Mouse (Mus musculus) retina, postnatal 1 day (tissue): ENCODE results near the gene Snai1.

ENCODE experiments used
- DNase-seq: peaks from one replicate; pipeline ENCODE4 v3.0.0-alpha.2; 2012

Snai1 gene

DNA sequence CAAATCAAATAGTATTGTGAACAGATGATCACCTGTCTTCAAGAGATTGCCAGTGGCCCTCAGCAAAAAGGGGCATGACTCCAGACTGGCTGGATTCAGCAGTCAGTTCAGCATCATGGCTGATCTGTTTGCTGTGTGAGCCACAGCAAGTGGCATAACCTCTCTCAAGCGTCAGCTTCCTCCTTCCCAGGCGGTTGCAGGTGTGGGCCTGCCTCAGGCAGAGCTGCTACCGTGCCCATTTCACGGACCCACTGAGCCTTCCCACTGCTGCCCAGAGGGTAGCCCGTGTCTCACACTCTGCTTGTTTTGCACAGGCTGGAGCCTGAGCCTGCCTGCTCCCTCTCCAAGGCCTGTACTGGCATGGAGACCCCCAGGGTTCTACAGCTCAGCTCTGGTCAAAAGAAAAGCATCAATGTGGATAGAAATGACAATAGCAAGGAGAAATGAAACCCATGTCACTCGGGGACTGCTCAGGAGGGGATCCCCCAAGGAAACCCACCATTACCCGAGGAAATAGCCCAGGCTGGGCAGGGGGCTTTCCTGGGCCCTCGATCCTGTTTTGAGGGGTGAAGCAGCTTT, 13.4 kb downstream of the Snai1 start:
- no peak for DNase-seq

DNA sequence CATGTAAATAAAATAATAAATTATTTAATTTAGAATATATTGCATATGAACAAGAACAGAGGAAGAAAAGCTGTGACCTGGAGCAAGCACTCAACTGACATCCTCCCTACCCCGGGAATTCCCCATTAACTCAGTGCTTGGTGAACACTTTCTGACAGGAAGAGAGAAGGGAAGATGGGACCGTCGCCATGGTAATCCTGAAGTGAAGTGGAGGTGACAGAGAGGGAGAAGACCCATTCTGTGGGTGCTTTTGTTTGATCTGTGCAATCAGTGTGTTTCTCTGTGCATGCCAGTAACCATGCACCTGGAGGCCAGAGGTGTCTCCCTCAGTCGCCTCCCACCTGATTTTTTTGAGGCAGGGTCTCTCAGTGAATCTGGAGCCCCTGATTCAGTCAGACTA, 14.3 kb downstream of the Snai1 start:
- DNase-seq: no peak

DNA sequence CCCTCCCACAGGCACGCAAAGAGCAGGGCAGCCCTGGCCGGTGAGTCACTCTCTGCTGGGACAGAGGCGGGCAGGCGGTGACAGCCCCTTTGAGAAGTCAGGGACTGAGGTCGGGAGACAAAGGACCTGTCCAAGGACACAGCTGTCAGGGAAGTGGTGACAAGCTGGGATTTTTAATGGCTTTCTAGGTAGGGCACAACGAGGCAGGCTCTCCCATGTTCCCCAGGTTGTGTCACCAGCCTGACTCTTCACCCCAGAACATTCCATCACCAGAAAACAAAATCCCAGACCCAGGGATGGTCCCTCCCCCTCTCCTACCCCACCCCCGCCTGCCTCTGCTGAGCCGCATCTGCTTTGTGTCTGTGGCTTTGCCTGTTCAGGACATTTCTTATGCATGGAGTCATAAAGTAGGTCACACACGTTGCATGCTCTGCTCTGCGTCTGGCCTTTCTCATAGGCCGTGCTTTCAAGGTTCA, 15.0 kb downstream of the Snai1 start:
- peak; percentile 56 for DNase-seq

DNA sequence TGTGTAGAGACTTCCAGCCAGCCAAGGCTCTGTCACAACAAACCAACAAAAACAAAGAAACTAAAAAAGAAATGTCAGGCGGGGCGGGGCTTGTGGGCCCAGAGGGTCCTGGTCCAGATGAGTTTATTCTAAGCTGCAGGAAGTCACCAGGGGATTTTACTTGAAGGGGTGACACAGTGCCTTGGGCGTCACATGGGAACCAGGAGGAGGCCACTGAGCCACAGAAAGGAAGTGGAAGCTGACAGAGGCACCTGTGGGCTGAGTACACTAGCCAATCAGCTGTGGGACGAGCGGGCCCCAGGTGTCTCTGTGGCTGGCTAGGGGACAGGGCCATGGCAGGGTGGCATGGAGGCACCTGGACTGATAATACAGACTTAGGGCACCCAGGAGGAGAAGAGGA, 17.8 kb downstream of the Snai1 start:
- DNase-seq: no peak

DNA sequence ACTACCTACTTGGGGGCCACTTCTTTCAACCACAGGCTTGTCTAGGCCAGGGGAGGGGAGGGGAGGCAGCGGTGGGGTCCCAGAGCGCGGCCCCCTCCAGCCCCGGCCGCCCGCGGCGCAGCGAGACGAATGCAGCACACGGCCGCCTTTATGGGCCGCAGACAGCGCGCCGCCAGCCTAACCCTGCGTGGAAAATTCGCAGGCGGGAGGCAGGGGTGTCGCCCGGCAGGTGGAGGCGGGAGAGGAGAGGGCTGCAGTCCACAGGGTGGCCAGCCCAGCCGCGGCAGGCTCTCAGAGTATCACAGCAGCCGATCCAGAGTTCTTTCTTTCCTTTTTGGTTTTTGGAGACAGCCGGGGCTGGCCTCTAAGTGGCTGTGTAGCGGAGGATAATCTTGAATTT, 21.4 kb downstream of the Snai1 start:
- DNase-seq: peak; percentile 42

DNA sequence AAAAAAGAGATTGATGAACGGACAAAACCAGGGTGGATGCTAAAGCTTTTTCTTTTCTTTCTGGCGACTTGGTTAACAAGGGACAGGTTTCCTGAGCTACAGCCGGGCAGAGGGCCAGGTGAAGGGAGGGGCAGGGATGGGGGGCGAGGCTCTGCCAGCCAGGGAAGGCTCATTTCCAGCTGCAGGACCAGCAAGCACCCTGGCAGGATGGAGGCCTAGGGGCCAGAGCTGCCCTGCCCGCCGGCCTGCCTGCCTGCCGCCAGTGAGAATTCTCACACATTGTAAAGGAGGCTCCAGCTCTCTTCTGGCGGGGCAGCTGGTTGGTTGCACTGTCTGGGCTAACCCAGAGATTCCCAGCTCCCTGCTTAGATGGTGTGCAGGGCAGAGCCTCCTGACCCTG, 24.1 kb downstream of the Snai1 start:
- no peak for DNase-seq

DNA sequence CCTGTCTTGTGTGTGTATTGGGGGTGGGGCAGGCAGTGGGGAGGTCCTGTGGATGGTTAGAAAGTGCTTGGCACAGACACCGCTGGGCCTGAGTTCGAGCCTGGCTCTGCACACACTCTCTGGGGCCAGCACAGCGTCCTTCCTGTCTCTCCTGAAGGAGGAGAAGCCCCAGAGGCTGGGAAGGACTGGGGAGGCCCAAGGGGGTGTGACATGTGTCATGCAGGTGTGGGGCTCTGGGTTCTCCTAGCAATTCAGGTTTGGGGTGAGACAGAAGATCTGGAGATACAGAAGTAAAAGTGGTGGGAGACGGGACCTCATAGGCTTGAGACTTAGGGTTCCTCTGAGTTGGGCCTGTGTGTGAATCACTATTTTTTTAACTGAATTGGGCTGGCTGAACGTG, 25.0 kb downstream of the Snai1 start:
- no peak for DNase-seq

DNA sequence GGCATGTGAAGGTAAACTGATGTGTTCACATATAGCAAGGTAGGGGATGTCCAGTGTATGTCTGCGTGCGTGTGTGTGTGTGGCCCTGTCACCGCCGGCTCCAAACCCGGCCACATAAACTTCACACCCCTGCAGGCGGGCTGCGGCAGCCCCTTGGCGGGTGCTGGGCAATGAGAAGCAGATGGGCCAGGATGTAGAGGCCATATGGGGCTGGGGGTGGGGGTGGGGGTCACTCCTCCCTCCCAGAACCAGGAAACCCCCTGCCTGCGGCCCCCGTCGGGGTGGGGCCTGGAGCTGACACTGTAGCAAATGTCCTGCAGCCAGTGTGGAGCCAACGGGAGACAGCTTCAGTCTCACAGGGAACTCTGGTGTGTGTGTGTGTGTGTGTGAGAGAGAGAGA, 25.7 kb downstream of the Snai1 start:
- DNase-seq: no peak

DNA sequence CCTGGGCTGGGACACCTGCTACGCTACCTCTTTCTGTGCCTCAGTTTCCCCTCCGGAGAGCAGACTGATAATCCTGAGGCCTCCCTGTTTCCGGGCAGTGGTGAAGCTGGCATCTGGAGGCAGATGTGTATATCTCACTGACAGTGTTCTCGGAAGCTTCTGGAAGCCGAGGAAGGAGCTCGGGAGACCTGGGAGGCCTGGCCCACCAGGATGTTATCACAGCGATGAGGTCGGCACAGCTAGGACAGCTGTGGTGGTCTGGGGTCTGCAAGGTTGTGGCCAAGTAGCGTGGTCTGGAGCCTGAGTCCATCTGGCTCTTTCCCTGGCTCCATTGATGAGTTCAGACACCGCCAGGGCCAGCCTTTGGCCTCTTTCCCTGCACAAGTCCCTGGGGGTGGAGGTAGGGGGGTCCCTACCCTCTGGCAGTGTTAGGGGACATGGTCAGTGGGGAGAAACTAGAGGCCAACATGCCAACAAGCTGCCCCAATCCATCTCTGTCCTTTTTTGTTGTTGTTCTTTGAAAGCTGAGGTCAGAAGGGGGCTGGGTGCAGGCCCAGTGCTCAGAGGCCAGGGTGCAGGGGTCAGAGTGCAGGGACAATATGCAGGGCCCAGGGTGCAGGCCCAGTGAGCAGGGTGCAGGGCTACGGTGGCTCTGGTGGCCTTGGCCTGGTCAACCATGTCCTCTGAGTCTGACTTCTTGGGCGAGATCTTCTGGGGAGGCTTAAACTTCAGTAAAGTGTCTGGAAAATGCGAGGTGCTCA, 26.7 kb downstream of the Snai1 start:
- no peak for DNase-seq

DNA sequence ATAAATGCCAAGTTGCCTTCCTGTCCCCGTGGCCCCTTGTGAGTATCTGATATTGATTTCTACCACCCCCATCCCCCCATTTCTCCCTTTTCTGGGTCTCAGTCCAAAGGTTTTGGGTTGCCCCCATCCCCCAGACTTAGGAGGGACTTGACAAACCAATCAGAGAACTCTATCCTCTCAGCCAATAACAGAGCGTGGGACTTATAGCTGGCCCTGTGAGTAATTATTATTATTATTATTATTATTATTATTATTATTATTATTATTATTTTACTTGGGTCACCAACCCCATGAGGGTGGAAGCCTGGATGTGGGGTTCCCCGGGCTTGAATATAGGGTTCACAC, 27.3 kb downstream of the Snai1 start:
- no peak for DNase-seq

DNA sequence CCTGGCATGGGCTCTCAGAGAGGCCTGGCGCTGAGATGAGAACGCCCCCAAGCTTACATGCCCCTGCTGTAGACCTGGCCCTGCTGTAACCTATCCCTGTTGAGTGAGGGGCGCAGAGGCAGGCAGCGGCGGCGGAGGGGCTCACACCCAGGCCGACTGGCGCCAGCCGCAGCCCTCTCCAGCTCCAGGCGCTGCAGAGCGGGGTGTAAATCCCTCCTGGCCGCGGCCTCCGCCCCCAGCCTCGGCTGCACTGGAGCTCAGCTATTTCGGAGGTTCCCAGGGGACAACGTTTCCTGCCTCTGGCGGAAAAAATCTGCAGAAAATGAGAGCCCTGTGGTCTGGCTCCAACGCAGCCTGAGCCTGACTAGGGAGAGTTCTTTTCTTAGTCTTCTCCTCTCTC, 27.7 kb downstream of the Snai1 start:
- no peak for DNase-seq

DNA sequence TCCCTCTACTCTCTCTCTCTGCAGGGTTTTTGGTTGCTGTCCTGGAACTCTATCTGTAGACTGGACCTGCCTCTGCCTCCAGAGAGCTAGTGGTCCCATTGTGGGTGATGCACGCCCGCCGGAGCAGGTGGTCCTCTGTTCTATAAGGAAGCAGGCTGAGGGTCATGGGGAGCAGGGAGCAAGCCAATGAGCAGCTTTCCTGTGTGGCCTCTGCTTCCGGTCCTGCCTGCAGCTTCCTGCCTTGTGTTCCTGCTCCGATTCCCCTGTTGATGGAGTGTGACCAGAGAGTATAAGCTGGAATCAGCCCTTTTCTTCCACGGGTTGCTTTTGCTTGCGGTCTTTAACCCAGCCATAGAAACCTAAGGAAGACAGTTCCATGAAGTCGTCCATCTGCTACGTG, 30.1 kb downstream of the Snai1 start:
- DNase-seq: no peak

DNA sequence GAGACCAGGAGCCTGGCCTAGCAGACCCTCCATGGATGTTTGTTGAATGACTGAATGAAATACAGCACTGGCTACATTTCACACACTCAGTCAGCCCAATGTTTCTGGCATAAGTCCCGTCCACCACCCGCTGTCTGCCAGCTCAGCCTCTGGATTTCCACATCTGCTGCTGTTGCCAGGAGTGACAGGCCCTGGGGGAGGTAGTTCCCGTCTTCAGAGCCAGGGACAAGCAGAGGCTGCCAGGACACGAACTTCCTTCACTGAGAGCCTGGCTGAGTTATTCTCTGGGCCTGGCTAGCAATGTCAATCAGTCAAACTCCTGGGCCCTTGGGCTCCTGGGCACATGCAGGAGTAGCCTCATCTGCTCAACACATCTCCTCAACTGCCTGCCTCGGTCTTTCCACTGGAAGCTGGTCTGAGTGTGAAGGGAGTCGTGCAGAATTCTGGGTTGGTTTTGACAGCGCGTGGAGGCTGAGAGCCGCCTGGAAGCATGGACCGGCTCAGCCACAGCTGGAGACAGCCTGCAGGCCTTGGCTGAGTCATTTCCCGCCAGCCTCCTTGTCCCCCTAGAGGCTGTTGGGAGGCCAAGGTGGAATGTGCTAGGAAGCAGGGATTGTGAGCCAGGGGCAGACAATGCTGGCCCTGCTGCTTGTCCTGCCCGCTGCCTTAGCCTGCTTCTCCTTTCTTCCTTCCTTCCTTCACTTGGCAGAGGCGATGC, 32.1 kb downstream of the Snai1 start:
- no peak for DNase-seq

DNA sequence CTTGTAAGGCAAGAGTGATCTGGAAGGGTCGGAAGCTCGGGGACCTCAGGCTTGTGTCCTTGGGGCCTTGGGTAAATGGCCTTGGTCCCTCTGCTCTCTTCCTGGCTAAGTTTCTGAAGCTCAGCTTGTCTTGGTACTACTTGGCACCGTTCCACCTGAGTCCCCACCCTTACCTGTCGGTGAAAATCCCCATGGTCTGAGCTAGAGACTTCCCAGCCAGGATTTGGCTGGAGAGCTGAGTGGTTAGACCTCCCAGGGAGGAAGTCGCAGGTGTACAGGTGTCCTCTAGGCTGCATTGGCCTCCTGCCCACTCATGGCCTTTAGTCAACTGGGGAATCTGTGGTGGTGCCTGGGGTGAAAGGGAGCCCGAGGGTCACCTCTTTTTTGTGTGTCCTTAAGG, 32.8 kb downstream of the Snai1 start:
- no peak for DNase-seq

DNA sequence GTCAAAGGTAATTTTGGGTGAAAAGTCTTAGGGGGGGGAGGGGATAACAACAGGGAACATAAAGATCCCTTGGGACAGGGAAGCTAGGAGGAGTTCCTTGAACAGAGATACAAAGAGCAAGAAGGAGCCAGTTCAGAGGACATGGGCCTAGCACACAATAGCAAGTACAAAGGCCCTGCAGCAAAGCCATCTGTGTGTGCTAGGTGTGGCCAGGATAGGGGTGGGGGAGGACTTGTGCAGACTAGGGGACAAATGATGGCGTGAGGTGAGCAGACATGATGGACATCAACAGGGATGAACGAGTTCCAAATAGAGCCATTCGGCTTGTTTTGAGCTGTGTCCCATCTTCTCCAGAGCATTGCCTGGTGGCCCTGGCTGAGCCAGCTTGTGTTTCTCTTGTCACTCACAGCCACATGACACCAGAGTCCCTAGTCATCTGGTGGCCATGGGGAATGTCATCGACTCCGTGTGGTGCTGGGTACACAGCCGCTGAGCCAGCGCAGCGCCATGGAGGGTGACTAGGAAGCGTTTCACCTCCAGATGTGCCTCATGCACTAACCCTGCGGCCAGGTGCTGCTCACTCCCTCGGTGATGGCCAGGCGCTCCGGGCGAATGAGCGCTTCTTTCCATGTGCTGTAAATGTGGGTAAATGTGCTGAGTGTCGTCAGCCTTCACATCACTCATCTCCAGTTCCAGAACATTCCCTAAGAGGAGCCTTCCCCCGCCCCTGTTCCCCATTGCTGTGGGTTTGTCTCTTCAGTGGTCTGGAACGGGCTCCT, 33.6 kb downstream of the Snai1 start:
- DNase-seq: no peak

DNA sequence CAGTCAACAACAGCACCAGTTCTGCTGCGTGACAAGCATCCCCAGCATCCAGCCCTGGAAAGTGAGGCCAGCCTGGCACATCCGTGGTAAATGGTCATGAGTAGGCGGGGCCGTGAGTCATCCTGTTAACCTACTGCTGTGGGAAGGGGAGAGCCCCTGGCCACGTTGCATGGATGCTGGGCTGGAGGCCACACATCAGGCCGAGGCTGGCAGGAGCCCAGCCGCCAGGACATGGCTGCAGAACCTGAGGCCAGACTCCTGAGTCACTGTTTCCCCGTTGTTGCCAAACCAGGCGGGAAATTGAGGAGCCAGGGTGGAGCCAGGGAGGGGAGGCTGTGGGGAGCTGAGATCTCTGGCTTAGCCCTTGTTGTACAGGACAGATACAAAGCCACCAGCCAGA, 36.8 kb downstream of the Snai1 start:
- no peak for DNase-seq

DNA sequence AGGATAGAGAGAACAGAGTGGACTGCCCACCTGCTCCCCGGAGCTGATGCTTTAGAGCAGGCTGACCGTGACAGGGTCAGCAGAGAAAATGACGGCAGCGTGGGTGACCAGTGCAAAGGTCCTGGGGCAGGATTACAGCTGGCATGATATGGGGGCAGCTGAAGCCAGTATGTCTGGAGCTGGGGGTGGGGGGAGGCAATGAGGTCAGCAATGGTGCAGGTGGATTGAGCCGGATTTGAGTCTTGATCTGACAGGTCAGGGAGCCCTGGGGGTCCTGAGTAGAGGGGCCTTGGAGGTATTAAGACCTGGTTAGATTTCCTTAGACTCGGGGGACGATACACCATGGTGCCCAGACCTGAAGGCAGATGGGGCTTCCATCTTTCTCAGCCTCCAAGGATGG, 37.6 kb downstream of the Snai1 start:
- DNase-seq: no peak

DNA sequence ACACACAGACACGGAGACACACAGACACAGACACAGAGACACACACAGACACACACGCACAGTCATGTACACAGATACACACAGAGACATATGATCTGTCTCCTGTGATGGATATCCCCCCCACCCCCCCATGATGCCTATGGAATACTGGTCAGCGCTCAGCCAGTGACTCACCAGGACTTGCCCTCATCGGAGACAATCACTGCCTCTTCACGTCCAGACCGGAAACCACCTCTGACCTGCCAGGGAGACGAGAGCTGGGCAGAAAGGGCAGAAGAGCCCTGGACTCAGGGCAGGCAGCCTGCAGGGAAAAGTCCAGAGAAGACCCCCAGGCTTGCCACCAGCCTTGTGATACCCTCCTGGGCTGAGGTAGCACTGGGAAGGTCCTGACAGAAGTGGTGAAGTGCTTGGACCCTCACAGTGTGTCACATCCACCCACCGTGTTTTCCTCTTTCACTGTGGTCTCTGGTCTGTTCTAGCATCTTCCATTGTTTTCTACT, 38.2 kb downstream of the Snai1 start:
- no peak for DNase-seq

DNA sequence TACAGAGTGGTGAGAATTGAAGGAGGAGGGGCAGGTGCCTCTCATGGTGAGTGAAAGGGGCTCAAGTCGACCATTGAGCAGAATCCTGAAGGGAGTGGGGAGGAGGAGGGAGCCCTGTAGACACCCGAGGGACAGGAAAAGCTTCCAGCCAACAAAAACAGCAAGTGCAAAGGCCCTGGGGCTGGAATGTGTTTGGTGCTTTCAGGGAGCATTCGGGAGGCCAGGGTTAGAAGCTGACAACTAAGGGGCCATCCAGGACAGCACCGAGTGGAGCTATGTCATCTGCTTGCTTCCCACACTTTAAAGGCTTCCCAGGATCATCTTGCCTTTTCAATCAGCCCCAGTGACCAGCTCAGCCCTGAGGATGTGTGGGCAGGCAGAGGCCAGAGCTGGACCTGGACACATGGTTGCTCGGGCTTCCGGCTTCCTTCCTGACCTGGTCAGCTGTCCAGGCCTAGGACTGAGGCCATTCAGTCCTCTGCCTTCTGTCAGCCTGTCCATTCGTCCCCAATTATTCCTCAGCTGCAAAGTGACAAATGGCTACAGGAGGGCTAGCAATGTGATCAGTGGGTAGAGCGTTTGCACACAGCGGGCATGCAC, 39.3 kb downstream of the Snai1 start:
- DNase-seq: no peak

DNA sequence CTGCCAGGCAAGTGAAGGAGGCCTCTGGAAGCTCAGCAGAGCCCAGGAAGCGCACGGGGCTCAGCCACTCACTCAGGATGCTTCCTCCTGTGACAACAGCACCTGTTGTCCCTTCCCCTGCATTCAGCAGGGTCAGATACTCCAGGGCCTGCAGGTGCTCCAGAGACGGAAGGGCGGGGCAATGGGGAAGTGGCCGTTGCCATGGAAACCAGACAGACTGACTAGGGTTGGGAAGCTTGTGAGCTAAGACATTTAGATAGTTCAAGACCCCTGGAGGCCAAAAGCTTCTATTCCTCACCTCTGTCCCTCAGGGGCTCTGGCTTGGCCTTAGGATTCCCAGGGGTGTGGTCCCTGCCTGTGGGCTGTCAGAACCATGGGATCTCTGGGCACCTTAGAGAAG, 40.5 kb downstream of the Snai1 start:
- no peak for DNase-seq

DNA sequence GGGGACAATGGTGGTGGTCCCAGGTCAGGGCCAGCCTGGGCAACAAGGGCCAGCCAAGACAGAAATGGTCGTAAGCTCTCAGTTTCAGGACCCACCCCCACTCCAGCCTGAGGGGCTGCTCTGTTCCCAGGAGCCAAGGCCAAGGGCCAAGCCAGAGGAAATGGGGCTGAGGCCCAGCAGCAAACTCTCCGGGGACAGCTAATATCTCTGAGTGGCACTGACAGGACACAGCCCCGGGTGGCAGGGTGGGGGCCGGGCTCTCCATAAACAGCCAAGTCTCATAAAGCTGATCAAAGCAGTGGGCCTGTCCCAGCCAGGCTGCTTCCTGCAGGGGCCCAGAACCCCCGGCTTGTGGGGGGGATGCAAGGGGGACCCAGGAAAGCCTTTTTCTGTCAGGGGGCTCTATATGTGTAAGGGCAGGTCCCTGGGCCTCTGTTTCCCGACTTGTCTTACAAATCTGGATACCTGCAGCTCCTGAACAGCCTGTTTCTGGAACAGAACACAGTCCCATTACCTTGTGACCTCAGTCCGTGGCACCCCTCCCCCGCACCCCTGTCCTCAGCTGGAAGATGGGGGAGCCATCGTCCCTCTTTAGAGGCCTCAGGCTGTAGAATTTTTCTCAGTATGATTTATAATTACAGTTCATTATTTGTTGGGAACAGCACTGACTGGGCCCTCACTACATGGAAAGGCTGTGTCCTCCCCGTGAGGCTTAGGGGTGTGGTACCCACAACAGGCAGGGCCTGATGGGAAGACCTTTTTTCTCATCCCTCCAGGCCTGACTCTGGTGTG, 45.4 kb downstream of the Snai1 start:
- no peak for DNase-seq

DNA sequence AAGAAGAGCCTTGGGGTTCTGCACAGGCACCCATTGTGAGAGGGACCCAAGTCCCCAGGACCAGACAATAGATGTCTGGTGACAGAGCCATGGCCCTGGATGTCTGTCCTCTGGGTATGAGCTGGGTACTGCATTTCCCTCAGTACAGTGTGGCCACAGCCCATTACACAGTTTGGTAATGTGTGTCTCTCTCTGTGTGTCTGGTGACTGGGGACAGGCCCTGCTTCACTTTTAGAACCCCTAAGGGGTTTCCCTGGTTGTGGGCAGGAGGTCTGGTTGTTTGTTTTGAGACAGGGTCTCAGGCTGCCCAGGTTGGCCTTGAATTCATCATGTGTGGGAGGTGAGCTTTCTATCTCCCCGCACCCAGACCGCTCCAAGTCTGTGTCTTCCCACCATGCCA, 47.3 kb downstream of the Snai1 start:
- DNase-seq: no peak
